Mouse (Mus musculus) embryo, embryonic 10 days (tissue): ENCODE data around the gene Mybbp1a.

Source experiments
- DNase-seq: peaks from one replicate; pipeline ENCODE4 v3.0.0-alpha.2; 2015; ENCODE audit warnings: low spot score

The Mybbp1a gene

DNA sequence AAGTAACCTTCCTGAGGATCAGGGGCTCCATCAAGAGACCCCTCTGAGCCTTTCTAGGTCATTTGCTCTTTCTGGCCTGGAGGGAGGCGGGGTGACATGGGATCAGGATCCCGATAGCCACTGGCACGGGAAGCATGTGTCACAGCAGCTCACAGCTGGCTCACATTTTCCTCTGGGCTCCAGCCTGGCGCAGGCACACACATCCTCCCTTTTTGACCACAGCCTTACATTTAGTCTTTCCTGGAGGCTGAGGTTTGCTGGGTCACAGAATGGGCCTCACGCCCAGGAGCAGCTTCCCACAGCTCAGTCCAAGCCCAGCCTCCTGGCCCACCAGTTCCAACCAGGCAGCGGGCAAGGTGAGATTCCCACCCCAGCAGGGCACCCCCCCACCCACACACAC is 37.1 kb downstream of the Mybbp1a start:
- no peak for DNase-seq

DNA sequence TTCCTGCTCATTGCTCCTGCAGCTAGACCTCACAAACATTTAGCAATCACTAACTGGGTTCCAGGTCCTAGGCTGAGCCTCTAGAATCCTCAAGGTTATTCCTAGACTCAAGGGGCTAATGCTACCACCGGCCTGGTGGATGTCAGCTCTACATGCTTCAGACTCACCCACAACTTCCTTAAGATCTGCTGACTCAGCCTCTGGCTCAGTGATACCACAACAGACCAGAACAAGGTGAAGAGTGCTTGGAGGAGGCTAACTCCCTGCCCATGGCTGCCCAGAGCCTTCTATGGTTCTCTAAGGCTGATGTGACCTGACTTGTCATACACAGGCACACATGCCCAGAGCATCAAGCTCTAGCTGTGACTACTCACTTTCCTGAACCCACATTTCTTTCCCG is 38.3 kb downstream of the Mybbp1a start:
- no peak for DNase-seq

DNA sequence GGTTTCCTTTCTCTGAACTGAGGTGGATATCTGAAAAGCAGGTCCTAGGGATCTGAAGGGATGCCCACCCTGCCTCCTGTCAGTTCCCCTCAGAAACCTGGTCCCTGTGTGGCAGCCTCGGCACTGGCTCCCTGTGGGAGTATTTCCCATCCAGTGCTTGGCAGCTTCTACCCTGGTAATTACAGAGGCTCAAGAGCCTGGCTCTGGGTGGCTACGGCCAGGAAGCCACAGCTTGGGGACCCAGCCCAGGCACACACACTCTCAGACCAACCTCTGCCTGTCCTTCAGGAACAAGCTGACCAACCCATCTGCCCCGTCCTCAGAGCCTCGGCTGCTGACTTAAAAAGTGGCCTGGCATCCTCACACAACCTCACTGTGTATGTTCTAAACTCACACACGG is 40.2 kb downstream of the Mybbp1a start:
- DNase-seq, result no peak

GRCm38 (mm10) chr11:72481952-72482351 is 40.8 kb downstream of the Mybbp1a start:
- peak; percentile 43 for DNase-seq

- no peak for DNase-seq
Observed at GRCm38 (mm10) chr11:72484549-72484948, 43.4 kb downstream of the Mybbp1a start.

- DNase-seq, result no peak
Observed at GRCm38 (mm10) chr11:72485157-72485556, 44.0 kb downstream of the Mybbp1a start.

- DNase-seq, result no peak
Observed at GRCm38 (mm10) chr11:72485960-72486359, 44.8 kb downstream of the Mybbp1a start.

GRCm38 (mm10) chr11:72487171-72487570 is 46.0 kb downstream of the Mybbp1a start:
- DNase-seq, result no peak

- no peak for DNase-seq
Observed at GRCm38 (mm10) chr11:72487739-72488138, 46.6 kb downstream of the Mybbp1a start.

DNA sequence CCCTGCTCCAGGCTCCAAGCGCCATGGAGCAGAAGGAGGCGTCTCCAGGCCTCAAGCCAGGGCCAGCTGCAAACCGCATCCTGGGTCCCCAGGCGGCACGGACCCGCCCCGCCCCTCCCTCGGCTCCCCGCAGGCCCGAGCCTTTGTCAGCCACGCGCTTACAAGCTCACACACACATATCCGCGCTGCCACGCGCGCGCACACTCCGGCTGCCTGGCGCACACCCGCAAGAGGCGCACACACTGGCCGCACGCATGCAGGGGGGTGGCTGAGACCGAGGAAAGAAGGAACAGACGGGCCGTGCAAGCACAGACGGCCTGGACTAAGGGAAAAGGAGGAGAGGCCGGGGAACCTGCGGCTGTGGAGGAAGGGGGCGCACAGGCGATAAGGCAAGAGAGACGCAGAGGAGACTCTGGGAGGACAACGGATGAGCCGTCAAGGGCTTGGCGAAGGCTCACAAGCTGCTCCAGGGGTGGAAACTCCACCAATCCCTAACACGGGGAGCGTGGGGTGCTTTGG is 47.7 kb downstream of the Mybbp1a start:
- peak; percentile 35 for DNase-seq

DNA sequence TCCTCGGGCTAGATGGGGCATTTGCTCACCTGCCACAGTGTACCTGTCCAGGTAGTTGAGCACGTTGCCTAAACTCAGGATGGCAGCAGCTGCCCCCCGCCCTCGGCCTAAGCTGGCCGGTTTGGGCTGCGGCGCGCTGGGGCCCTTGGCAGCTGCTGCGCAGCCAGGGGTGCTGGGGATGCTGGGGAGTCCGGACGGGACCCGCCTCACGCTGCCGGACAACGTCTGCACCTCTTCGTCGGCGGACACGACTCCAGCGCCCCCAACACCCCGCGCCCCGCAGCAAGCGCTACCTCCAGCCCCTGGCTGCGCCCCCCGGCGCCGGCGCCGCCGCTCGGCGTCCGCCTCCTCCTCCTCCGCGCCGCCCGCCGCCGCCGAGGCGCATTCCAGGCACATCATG is 48.2 kb downstream of the Mybbp1a start:
- no peak for DNase-seq

GRCm38 (mm10) chr11:72489881-72490301 is 48.7 kb downstream of the Mybbp1a start, which contains the start of gene Spns2:
Gene Spns2, minus strand, starts transcription at chr11:72489904.
- DNase-seq, result peak; percentile 93

- DNase-seq, result no peak
Observed at GRCm38 (mm10) chr11:72491130-72491960, 50.2 kb downstream of the Mybbp1a start.

DNA sequence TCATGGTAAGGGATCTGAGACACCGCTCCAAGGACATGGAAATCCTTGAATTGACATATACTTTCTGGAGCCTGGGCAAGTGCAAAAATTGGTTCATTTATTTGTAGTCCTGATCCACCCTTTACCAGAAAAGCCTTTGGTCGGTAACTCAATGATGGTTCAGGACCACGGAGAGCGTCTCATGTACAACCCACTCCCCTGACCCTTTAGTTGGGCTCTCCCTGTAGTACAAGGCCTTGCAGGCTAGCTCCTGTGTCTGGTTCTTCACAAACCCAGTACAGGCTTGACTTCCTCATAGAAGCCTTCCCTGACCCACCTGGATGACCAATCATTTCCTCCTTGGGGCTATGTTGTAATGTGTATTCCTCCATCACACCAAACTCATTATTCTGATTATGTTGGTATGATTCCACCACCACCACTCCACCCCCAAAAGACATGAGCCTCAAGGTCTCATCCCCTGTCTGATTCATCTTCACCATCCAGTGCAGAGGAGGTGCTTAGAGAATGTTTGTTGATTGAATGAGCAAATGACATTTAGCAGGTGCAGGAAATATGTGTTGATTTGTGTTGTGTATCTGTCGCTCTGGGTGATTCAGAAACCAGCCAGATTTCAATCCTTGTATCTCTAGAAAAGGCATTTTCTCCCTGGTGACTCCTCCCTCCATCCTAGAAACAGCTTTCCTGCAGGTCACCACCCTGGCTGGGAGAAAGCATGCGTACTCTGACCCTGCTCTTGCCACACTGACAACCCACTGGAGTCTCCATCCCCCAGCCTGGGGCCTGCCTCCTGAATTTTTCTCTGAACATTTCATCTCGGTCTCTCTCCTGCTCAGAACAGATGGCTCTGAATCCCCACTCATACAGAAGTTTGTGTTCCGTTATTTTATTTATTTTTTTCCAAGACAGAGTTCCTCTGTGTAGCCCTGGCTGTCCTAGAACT is 53.2 kb downstream of the Mybbp1a start:
- peak; percentile 83 for DNase-seq

DNA sequence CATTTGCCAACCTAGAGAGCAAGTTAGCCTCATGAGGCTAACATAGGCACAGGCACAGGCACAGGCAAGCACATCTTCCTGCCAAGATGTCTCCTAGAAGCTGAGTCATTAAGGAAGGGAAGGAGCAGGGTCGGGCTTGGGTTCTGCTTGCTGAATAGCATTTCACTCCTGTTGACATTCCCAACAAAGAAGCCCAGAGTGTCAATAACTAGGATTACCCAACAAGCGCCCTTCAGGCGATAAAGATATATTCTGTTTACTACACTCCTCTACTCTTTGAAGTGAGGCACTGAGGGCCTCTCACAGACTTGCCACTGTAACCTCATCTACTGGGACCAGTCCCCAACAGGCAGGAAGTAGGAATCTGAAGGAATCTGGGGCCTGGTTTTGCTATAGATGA is 54.9 kb downstream of the Mybbp1a start:
- DNase-seq, result no peak

- DNase-seq, result no peak
Observed at GRCm38 (mm10) chr11:72496775-72497174, 55.6 kb downstream of the Mybbp1a start.

DNA sequence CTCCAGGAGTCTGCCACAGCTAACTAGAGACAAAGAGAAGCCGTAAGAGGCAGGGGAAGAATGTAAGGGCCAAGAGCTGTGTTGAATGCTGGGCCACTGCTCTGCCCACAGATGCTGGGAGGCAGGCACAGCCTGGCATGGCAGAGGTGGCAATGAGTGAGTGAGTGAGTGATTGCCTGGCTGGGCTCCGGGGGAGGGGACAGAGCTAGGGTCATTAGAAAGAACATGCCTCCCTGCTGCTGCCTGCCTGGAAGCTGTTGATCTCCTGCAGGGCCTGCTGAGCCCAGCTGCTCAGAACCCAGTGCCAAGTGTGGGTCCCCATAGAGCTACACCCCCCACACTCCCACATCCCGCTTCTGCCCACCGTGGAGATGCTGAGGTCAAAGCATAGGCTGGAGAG is 56.2 kb downstream of the Mybbp1a start:
- DNase-seq, result no peak

- DNase-seq, result no peak
Observed at GRCm38 (mm10) chr11:72500139-72500538, 59.0 kb downstream of the Mybbp1a start.
